Mouse (Mus musculus) C2C12 (cell line): ENCODE results near the gene Ppm1f. TPM values are rescaled to one million over a fixed set of nuclear protein-coding genes. Genes with fewer than 3 reads are reported as not detected.

Experiments
- H3K27me3 ChIP-seq: one replicate; pipeline ENCODE4 v1.6.1; 2011; ENCODE audit not compliant: control insufficient read depth, insufficient read depth, insufficient read length
- H3K36me3 ChIP-seq: one replicate; pipeline ENCODE4 v1.6.1; 2011; ENCODE audit not compliant: control insufficient read depth, insufficient read depth
- H3K4me3 ChIP-seq: one replicate; pipeline ENCODE4 v1.5.1; 2011; ENCODE audit warnings: mild to moderate bottlenecking, control low read depth; ENCODE audit not compliant: poor library complexity, insufficient read depth, severe bottlenecking
- H3K79me2 ChIP-seq: one replicate; pipeline ENCODE4 v1.6.1; 2011; ENCODE audit not compliant: control insufficient read depth, insufficient read depth
- H3K79me3 ChIP-seq: one replicate; pipeline ENCODE4 v1.6.1; 2011; ENCODE audit warnings: low read depth, control low read depth
- H3ac ChIP-seq: one replicate; pipeline ENCODE3; 2011; ENCODE audit warnings: low read depth; ENCODE audit not compliant: control insufficient read depth, insufficient read length
- CEBPB ChIP-seq: IDR thresholded peaks from one replicate; pipeline ENCODE4 v1.6.1; 2011; ENCODE audit warnings: low read depth, mild to moderate bottlenecking, control low read depth, moderate library complexity
- CTCF ChIP-seq: IDR thresholded peaks from one replicate; pipeline ENCODE4 v1.5.1; 2011; ENCODE audit not compliant: control insufficient read depth, insufficient read depth, insufficient read length
- FOSL1 ChIP-seq: IDR thresholded peaks from one replicate; pipeline ENCODE4 v1.8.0; 2011; ENCODE audit warnings: mild to moderate bottlenecking, low read length; ENCODE audit not compliant: poor library complexity, insufficient read depth, severe bottlenecking
- MAX ChIP-seq: IDR thresholded peaks from one replicate; pipeline ENCODE4 v1.6.1; 2011; ENCODE audit warnings: mild to moderate bottlenecking, control low read depth
- MYOD1 ChIP-seq: IDR thresholded peaks from one replicate; pipeline ENCODE4 v1.6.1; 2011; ENCODE audit warnings: low read depth; ENCODE audit not compliant: control insufficient read depth, insufficient read length
- MYOG ChIP-seq: IDR thresholded peaks from one replicate; pipeline ENCODE4 v1.6.1; 2011; ENCODE audit not compliant: control insufficient read depth, insufficient read length; ENCODE audit errors: extremely low read depth
- USF1 ChIP-seq: IDR thresholded peaks from one replicate; pipeline ENCODE4 v1.6.1; 2011; ENCODE audit warnings: low read depth, mild to moderate bottlenecking, control low read depth, moderate library complexity
- polyA plus RNA-seq: library from polyadenylated mRNA; unstranded; fragments of >200 nt; fragmentation: generic; extraction: Trizol; gene quantifications from one replicate; pipeline ENCODE4 v1.2.1, GENCODE M21; 2012; ENCODE audit warnings: missing spikeins

Gene Ppm1f
- polyA plus RNA-seq, 1 experiment = 20.5 TPM

DNA sequence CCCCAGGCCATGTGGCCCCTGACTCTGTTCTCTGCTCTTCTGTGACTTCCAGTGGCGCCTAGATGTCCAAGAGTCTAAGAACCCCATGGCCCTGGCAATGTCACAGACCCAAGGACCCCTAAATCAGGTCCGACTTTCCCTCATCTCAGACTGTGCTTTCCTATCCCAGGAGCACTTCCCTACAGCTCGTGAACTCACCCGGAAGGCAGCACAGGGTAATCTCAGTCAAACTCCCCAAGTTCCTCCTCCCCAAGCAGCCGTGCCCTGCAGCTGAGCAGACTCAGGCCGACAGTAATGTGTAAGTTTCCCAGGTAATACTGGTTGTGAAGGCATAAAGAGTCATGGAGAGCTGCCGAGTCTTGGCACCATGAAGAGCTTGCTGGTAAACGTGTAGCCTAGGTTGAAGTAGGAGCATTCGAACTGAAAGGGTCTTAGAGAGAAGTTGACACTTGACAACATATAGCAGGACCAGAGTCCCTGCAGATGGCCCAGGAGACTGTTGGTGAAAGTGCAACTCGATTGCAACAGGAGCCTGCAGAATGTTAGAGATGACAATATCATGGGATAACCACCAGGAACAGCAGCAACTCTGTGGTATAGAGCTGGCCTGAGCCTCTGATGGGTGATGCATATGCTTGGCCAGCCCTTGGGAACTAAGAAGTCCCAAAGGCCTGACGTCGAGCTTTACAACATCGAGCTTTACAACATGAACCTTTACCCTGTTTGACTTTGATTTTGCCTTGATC is 39.4 kb upstream of the Ppm1f start:
- TF ChIP-seq CTCF = no peak
- TF ChIP-seq MYOG = no peak
- TF ChIP-seq USF1 = no peak
- no peak for TF ChIP-seq MYOD1
- TF ChIP-seq CEBPB = no peak
- TF ChIP-seq MAX = no peak
- Histone ChIP-seq H3K79me2 (no peaks in the 10 kb centered on the region), H3K4me3 (no peak overlapping the region), H3K27me3 (peaks cover 11% of the 10 kb centered on the region), H3K36me3 (no peaks in the 10 kb centered on the region), H3ac (no peak overlapping the region), H3K79me3 (no peaks in the 10 kb centered on the region)

DNA sequence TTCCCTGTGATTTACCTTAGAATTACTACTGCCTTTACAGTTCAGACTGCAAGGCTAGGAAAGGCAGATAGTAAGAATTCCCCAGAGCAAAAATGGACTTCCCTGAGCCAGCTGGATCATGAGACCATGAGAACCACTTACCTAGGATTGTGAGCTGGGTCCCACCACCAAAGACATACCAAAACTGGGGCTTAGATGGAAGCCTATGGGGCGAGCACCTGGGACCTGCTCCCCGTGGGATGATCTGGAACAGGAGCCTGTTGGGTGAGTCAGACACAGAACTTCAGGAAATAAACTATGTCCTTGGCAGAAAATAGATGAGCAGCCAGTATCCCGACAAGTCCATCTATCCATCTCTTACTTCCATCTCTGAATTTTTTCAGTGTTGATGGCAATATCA is 34.0 kb upstream of the Ppm1f start:
- peaks cover 3% of the 10 kb centered on the region for H3K27me3 ChIP-seq
- TF ChIP-seq MYOD1 (no peak), CEBPB (no peak), MAX (no peak), USF1 (no peak), FOSL1 (no peak), CTCF (no peak), MYOG (no peak)
- H3K79me3 ChIP-seq = no peaks in the 10 kb centered on the region
- no peaks in the 10 kb centered on the region for H3K79me2 ChIP-seq
- no peak overlapping the region for H3K4me3 ChIP-seq
- H3K36me3 ChIP-seq = no peaks in the 10 kb centered on the region
- H3ac ChIP-seq = no peak overlapping the region

DNA sequence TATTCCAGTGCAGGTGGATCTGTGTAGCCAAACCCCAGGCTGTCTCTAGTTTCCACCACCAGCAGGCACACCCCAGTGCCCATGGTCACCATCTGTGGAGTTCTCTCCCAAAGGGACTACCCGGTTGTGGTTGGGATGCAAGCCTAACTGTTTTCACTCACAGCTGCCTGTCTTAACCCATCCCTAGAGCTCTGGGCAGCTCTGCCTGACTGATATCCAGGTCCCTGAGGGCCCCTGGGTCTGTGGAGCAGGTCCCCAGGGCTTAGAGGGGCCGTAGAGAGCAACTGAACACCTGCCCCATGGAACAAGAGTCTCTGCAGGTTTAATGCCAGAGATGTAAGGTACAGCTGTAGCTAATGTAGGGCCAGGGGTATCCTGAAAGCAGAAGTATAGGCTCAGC is 32.3 kb upstream of the Ppm1f start, which contains the start of gene Igll1:
Gene Igll1, minus strand, starts transcription at position 8 of the 400 bp plus-strand sequence.
- Histone ChIP-seq H3K4me3 (no peak within 1 kb of the TSS), H3K79me2 (no peaks in the 10 kb centered on the region), H3K36me3 (no peaks in the 10 kb centered on the region), H3K79me3 (no peaks in the 10 kb centered on the region), H3ac (no peak within 1 kb of the TSS), H3K27me3 (no peaks in the 10 kb centered on the region)
- TF ChIP-seq USF1 (no peak), CTCF (no peak), FOSL1 (no peak), MYOG (no peak), CEBPB (no peak), MYOD1 (no peak), MAX (no peak)

- H3K79me2 ChIP-seq = no peaks in the 10 kb centered on the region
- no peaks in the 10 kb centered on the region for H3K36me3 ChIP-seq
- TF ChIP-seq CTCF (no peak), FOSL1 (no peak), CEBPB (no peak), USF1 (no peak), MYOD1 (no peak), MAX (no peak), MYOG (no peak)
- no peak overlapping the region for H3K4me3 ChIP-seq
- H3K79me3 ChIP-seq = no peaks in the 10 kb centered on the region
- H3K27me3 ChIP-seq = no peaks in the 10 kb centered on the region
- no peak overlapping the region for H3ac ChIP-seq
These were observed 31.1 kb upstream of the Ppm1f start for GRCm38 (mm10) chr16:16865217-16865616.

DNA sequence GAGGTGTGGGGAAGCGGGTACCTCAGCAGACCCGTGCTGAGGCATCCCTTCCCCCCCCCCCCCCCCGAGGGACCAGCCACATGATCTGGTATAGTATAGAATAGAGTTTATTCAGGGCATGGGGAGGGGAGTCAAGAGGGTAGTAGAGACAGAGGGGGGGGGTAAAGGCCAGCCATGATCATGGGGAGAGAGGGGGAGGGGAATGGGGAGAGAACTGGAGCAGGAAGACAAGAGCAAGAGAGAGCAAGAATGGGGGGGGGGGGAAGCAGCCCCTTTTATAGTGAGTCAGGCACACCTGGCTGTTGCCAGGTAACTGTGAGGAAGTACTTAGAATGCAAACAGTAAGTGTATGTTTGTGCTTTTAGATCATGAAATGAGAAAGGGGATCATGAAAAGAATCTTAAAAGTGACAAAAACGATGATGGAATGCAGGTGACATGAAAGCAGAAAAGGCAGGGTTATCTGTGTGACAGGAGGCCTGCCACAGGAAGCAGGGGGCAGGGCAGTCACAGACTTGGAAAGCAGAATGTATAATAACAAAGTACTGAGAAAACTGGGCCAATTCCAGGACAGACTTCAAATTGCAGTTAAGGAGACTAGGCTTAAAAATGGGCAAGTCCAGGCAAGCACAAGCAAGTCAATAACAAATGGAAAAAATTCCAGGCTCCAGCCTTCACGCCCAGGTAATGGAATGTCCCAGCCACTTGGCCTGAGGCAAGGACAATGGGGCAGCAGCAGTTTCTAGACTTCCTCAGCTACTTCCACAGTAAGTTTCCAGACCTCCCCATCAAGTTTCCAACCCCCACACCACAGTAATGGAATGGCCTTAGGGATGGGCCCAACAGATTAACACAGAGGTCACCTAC is 30.3 kb upstream of the Ppm1f start:
- Histone ChIP-seq H3K27me3 (no peaks in the 10 kb centered on the region), H3ac (no peak overlapping the region), H3K36me3 (no peaks in the 10 kb centered on the region), H3K79me2 (peaks cover 3% of the 10 kb centered on the region), H3K4me3 (no peak overlapping the region), H3K79me3 (no peaks in the 10 kb centered on the region)
- TF ChIP-seq MYOG (no peak), CTCF (no peak), FOSL1 (no peak), CEBPB (no peak), USF1 (no peak)
